Mouse (Mus musculus) hindbrain, embryonic 16.5 days (tissue): ENCODE results near the gene Slc12a7. TPM values are rescaled to one million over a fixed set of nuclear protein-coding genes. Genes with fewer than 3 reads are reported as not detected.
"Not testable (repeated sequence)": the region's sequence is repeated elsewhere in the genome, so short reads cannot be mapped to it uniquely, and the experiment has no call there.

Experiments used
- ATAC-seq: fragments of 200-750 bp; cut with Nextera tagmentation; 2 replicates; pipeline ENCODE4 v1.8.0; 2017; ENCODE audit warnings: moderate TSS enrichment, moderate library complexity
- H3K27ac ChIP-seq: fragments of 300-500 bp; sonication (generic); 2 replicates; pipeline ENCODE4 v1.5.1; 2014; ENCODE audit warnings: low read depth, mild to moderate bottlenecking, control low read depth, low read length, moderate library complexity
- H3K27me3 ChIP-seq: fragments of 300-500 bp; sonication (generic); replicated peaks from 2 replicates; pipeline ENCODE4 v1.6.1; 2014; ENCODE audit warnings: low read length; ENCODE audit not compliant: control insufficient read depth, insufficient read depth
- H3K36me3 ChIP-seq: fragments of 300-500 bp; sonication (generic); 2 replicates; pipeline ENCODE4 v1.6.1; 2014; ENCODE audit warnings: mild to moderate bottlenecking, low read length, moderate library complexity, mixed read lengths; ENCODE audit not compliant: control insufficient read depth, insufficient read depth
- H3K4me1 ChIP-seq: fragments of 300-500 bp; sonication (generic); 2 replicates; pipeline ENCODE4 v1.6.1; 2014; ENCODE audit warnings: low read depth, low read length; ENCODE audit not compliant: control insufficient read depth, insufficient read depth
- H3K4me2 ChIP-seq: fragments of 300-500 bp; sonication (generic); 2 replicates; pipeline ENCODE4 v1.6.1; 2014; ENCODE audit warnings: mild to moderate bottlenecking, low read length, control low read depth, moderate library complexity
- H3K4me3 ChIP-seq: fragments of 300-500 bp; sonication (generic); 2 replicates; pipeline ENCODE4 v1.5.1; 2014; ENCODE audit warnings: mild to moderate bottlenecking, low read length, control low read depth, moderate library complexity
- H3K9ac ChIP-seq: fragments of 300-500 bp; sonication (generic); 2 replicates; pipeline ENCODE4 v1.6.1; 2014; ENCODE audit warnings: low read depth, mild to moderate bottlenecking, control low read depth, low read length, moderate library complexity
- H3K9me3 ChIP-seq: fragments of 300-500 bp; sonication (generic); 2 replicates; pipeline ENCODE4 v1.6.1; 2014; ENCODE audit warnings: mild to moderate bottlenecking, low read length, moderate library complexity; ENCODE audit not compliant: control insufficient read depth
- WGBS: fragments of 180-500 bp; shearing (Covaris S2); extraction: QIAGEN DNeasy Blood & Tissue Kit; methylation state at CpG from one replicate; pipeline ENCODE4 v1.1.7; 2014; 5-methylcytosine and 5-hydroxymethylcytosine counted together
- polyA plus RNA-seq: library from polyadenylated mRNA; unstranded; fragments of >200 nt; fragmentation: Nextera tagmentation; extraction: Ambion mirVana; gene quantifications from 2 replicates; pipeline ENCODE4 v1.2.1, GENCODE M21; 2015

Slc12a7 gene
- polyA plus RNA-seq, 1 experiment from 2014 or later: 7.7 TPM

DNA sequence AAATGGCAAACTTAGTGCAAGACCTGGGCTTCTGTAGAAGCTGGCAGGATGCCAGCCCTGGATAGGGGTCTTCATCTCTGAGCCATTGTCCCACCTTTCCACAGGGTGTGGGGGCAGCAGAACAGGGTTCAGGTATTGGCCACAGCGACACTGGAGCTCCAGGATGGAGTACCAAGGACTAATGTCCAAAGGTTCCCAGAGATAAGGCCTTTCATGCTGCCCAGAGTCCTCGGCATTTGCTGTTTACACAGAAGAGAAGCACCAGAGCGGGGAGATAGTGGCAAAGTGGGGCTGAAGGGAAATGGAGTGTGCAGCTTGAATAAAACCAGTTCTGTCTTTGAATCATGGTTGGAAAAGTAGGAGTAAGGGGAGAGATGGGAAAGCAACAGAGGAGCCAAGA is 36.4 kb upstream of the Slc12a7 start:
- ATAC-seq: no peak
- Histone ChIP-seq H3K4me1 (no peaks in the 10 kb centered on the region), H3K9me3 (no peaks in the 10 kb centered on the region), H3K9ac (no peak overlapping the region), H3K36me3 (no peaks in the 10 kb centered on the region), H3K27ac (no peak overlapping the region), H3K4me2 (no peak overlapping the region), H3K27me3 (no peaks in the 10 kb centered on the region), H3K4me3 (no peak overlapping the region)
- WGBS: 78% methylated on average over 3 of the region's 3 CpGs

GRCm38 (mm10) chr13:73699714-73700113 is 33.2 kb upstream of the Slc12a7 start:
- no peak overlapping the region for H3K9ac ChIP-seq
- H3K27me3 ChIP-seq: no peaks in the 10 kb centered on the region
- no peak overlapping the region for H3K27ac ChIP-seq
- no peaks in the 10 kb centered on the region for H3K9me3 ChIP-seq
- 95% methylated on average over 6 of the region's 6 CpGs for WGBS
- H3K36me3 ChIP-seq: no peaks in the 10 kb centered on the region
- ATAC-seq: no peak
- H3K4me3 ChIP-seq: no peak overlapping the region
- no peaks in the 10 kb centered on the region for H3K4me1 ChIP-seq
- no peak overlapping the region for H3K4me2 ChIP-seq

DNA sequence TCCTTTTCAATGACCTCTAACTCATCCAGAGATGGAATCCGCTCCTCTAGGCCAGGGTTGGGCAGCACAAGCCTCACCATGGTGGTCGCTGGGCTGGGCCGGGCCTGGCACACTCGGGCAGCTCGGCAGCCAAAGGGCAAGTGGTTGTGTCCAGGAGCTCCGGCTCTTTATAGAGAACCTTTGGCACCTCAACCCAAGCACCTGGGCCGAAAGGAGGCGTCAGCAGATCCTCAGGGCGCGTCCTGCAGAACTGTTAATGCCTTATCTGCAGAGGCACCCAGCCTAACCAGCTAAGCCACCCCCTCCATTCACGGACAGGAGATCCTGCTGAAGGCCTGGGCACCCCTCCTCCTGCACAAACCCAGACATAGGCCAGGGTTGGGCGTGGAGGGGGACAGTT is 32.3 kb upstream of the Slc12a7 start:
- Histone ChIP-seq H3K4me2 (no peak overlapping the region), H3K27me3 (no peaks in the 10 kb centered on the region), H3K9ac (no peak overlapping the region), H3K36me3 (no peaks in the 10 kb centered on the region), H3K4me1 (0 out of 2 replicates have a peak, but pooled peaks cover 2% of the 10 kb centered on the region), H3K9me3 (no peaks in the 10 kb centered on the region), H3K27ac (no peak overlapping the region), H3K4me3 (no peak overlapping the region)
- WGBS: 93% methylated on average over 12 of the region's 12 CpGs
- ATAC-seq: no peak

- no peak overlapping the region for H3K4me2 ChIP-seq
- H3K9ac ChIP-seq: no peak overlapping the region
- no peak for ATAC-seq
- H3K36me3 ChIP-seq: no peaks in the 10 kb centered on the region
- H3K27me3 ChIP-seq: no peaks in the 10 kb centered on the region
- H3K9me3 ChIP-seq: no peaks in the 10 kb centered on the region
- 81% methylated on average over 9 of the region's 9 CpGs for WGBS
- H3K27ac ChIP-seq: no peak overlapping the region
- no peak overlapping the region for H3K4me3 ChIP-seq
- 0 out of 2 replicates have a peak, but pooled peaks cover 2% of the 10 kb centered on the region for H3K4me1 ChIP-seq
These were observed 31.6 kb upstream of the Slc12a7 start for GRCm38 (mm10) chr13:73701161-73701883.

DNA sequence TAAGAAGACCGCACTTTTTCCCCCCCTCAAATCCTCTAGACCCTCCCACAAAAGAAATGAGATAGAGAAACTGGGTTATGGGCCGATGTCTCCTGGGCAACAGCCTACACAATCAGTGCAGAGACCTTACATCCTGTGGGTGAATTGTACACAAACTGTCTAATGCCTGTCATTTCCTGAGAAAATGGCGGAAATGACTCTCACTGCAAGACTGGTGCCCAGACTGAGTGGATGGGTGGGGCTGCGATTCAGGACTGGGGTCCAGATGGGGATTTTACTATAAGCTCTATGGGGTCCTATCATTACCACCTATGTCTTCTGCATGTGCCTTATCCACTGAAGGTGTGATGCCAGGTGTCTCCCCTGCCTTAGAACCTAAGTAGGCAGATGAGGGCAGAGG is 30.1 kb upstream of the Slc12a7 start:
- Histone ChIP-seq H3K27me3 (no peaks in the 10 kb centered on the region), H3K9me3 (no peaks in the 10 kb centered on the region)
- WGBS: 86% methylated on average over 4 of the region's 4 CpGs

GRCm38 (mm10) chr13:73703486-73703885 is 29.4 kb upstream of the Slc12a7 start:
- H3K4me3 ChIP-seq, H3K4me1 ChIP-seq, ATAC-seq, H3K9me3 ChIP-seq, H3K27ac ChIP-seq, H3K36me3 ChIP-seq, H3K4me2 ChIP-seq, H3K9ac ChIP-seq, H3K27me3 ChIP-seq: not testable (repeated sequence)
- 81% methylated on average over 4 of the region's 4 CpGs for WGBS

More for the DNA sequence above, 30.1 kb upstream of the Slc12a7 start:
- H3K4me2 ChIP-seq: no peak overlapping the region
- no peaks in the 10 kb centered on the region for H3K36me3 ChIP-seq
- H3K27ac ChIP-seq: no peak overlapping the region
- H3K4me1 ChIP-seq: 0 out of 2 replicates have a peak, but pooled peaks cover 2% of the 10 kb centered on the region
- no peak overlapping the region for H3K4me3 ChIP-seq
- H3K9ac ChIP-seq: no peak overlapping the region
- ATAC-seq: no peak

- no peaks in the 10 kb centered on the region for H3K36me3 ChIP-seq
- 63% methylated on average over 7 of the region's 7 CpGs for WGBS
- H3K9me3 ChIP-seq: no peaks in the 10 kb centered on the region
- H3K4me3 ChIP-seq: no peak within 1 kb of the TSS
- no peaks in the 10 kb centered on the region for H3K27me3 ChIP-seq
- ATAC-seq: no peak
- H3K4me1 ChIP-seq: 0 out of 2 replicates have a peak, but pooled peaks cover 2% of the 10 kb centered on the region
- H3K4me2 ChIP-seq: no peak within 1 kb of the TSS
- H3K27ac ChIP-seq: no peak within 1 kb of the TSS
- no peak within 1 kb of the TSS for H3K9ac ChIP-seq
These were observed 28.1 kb upstream of the Slc12a7 start, which contains the start of gene Slc6a19 for GRCm38 (mm10) chr13:73704694-73705325. Slc6a19 (minus strand) TSS chr13:73704865.

GRCm38 (mm10) chr13:73709491-73709890 is 23.4 kb upstream of the Slc12a7 start:
- 0 out of 2 replicates have a peak, but pooled peaks have one; percentile 40 for ATAC-seq
- Histone ChIP-seq H3K9me3 (no peaks in the 10 kb centered on the region), H3K36me3 (no peaks in the 10 kb centered on the region), H3K4me3 (no peak overlapping the region), H3K4me2 (no peak overlapping the region), H3K4me1 (0 out of 2 replicates have a peak, but pooled peaks cover 2% of the 10 kb centered on the region), H3K9ac (no peak overlapping the region), H3K27me3 (no peaks in the 10 kb centered on the region), H3K27ac (no peak overlapping the region)
- 76% methylated on average over 6 of the region's 6 CpGs for WGBS

GRCm38 (mm10) chr13:73711221-73711620 is 21.7 kb upstream of the Slc12a7 start:
- H3K4me3 ChIP-seq: no peak overlapping the region
- no peaks in the 10 kb centered on the region for H3K27me3 ChIP-seq
- no peak overlapping the region for H3K27ac ChIP-seq
- no peaks in the 10 kb centered on the region for H3K36me3 ChIP-seq
- no peaks in the 10 kb centered on the region for H3K4me1 ChIP-seq
- H3K9ac ChIP-seq: no peak overlapping the region
- no peak for ATAC-seq
- no peak overlapping the region for H3K4me2 ChIP-seq
- WGBS: 88% methylated on average over 5 of the region's 5 CpGs
- no peaks in the 10 kb centered on the region for H3K9me3 ChIP-seq
